Mouse (Mus musculus) gastrocnemius, postnatal 36 days (tissue): ENCODE results near the gene Gm7298. TPM values are rescaled to one million over a fixed set of nuclear protein-coding genes. Genes with fewer than 3 reads are reported as not detected.
"Not testable (repeated sequence)": the region's sequence is repeated elsewhere in the genome, so short reads cannot be mapped to it uniquely, and the experiment has no call there.

Source experiments
- DNase-seq, 2 experiments: peaks; one replicate each; pipeline ENCODE4 v3.0.0; 2022
- intact Hi-C: fragments of 180-260 bp; cut with DNase I; formaldehyde crosslinking; loops from one replicate; pipeline ENCODE4 v1.15.1; 2025
- long read RNA-seq, 2 experiments: library from polyadenylated mRNA; stranded (forward); transcript quantifications; one replicate each; pipeline ENCODE4 v2.0.0; 2021
- total RNA-seq, 2 experiments: library from RNA; stranded (reverse); gene quantifications; 2 replicates each; pipeline ENCODE4 v1.2.3; 2021

The Gm7298 gene
- not detected for total RNA-seq
- long read RNA-seq, experiment 1 = 0 reads
- long read RNA-seq, experiment 2 = 0 reads

GRCm38 (mm10) chr6:121732632-121733031 is at the start of gene Gm7298:
Gm7298 (plus strand) TSS chr6:121732932.
- no peak for DNase-seq
- intact Hi-C loops = no loop called here

GRCm38 (mm10) chr6:121828034-121828433 is 95.3 kb downstream of the Gm7298 start:
- DNase-seq = no peak
- intact Hi-C loops = no loop called here

- DNase-seq = no peak
- intact Hi-C loops = no loop called here
These were observed 103.6 kb downstream of the Gm7298 start for GRCm38 (mm10) chr6:121836361-121836760.

- DNase-seq, intact Hi-C loops: not testable (repeated sequence)
These were observed 105.5 kb downstream of the Gm7298 start, which contains the start of gene Mug1 for GRCm38 (mm10) chr6:121838271-121838670. Mug1 (plus strand) TSS chr6:121838541.

Other genes with a start within 250 kb of the Gm7298 start
- not detected for gene A2m, start 97.6 kb upstream of the Gm7298 start, total RNA-seq
- under 1 TPM in 1 of 2 experiments, not detected in 1; 0.26 TPM for gene Mug1, start 105.6 kb downstream of the Gm7298 start, total RNA-seq